ENCODE assay signal across 9 mouse cellular contexts in genomic region chr4:148871751-148872334, GRCm38 (mm10).
DNase-seq lines count a peak whose midpoint lies in the region; ATAC-seq lines count a peak whose summit lies in the region.
"Had no signal": no experiment of that assay in that cellular context is flagged by ENCODE, and none has a peak within 500 bp of the region (broad histone marks: within the 10 kb centered on the region; RNA-seq: fewer than 3 reads in every experiment).

No protein-coding gene starts in this region.

- no peak overlapping the region for H3K9ac ChIP-seq in kidney, embryonic 15.5 days
- H3K9ac ChIP-seq in midbrain, embryonic 14.5 days (replicated peaks; ENCODE audit: low read length), result no peak overlapping the region

- ATAC-seq in kidney, embryonic 15.5 days (replicated peaks; ENCODE audit: low FRiP score), result peak; percentile 26; the same call in 1 of the 2 replicates
- ATAC-seq in midbrain, embryonic 14.5 days (ENCODE audit: low FRiP score, low TSS enrichment), result peak; percentile 44; the same call in 1 of the 2 replicates
- ATAC-seq: Patski had no signal

- H3K27ac ChIP-seq in kidney, embryonic 15.5 days, result no peak overlapping the region
- no peak overlapping the region for H3K27ac ChIP-seq in midbrain, embryonic 14.5 days (replicated peaks; ENCODE audit: low read depth, low read length)

- no peaks in the 10 kb centered on the region for H3K9me3 ChIP-seq in kidney, embryonic 15.5 days (replicated peaks)
- no peaks in the 10 kb centered on the region for H3K9me3 ChIP-seq in midbrain, embryonic 14.5 days (ENCODE audit: control insufficient read depth, low read length)

- H3K4me3 ChIP-seq in kidney, embryonic 15.5 days (replicated peaks), result no peak overlapping the region
- no peak overlapping the region for H3K4me3 ChIP-seq in midbrain, embryonic 14.5 days (replicated peaks; ENCODE audit: low read depth, low read length)

- peak; percentile 72 for DNase-seq in ovary, adult 18-20 months (ENCODE audit: low spot score)
- no peak for DNase-seq in ovary, postnatal 10 days (ENCODE audit: low spot score)
- peak; percentile 88 for DNase-seq in embryo, embryonic 10.5 days (ENCODE audit: low spot score)
- DNase-seq in heart, adult 9 months (ENCODE audit: low spot score in 2 of 2), result peak; percentile 39 to 68
- DNase-seq in midbrain, embryonic 14.5 days, result peak; percentile 78
- DNase-seq in c-Kit-positive CD71-positive TER-119-positive erythroid progenitor cells, embryonic 14.5 days (ENCODE audit: low spot score), result no peak
- no peak for DNase-seq in T-cell, adult 2 months (ENCODE audit: low spot score)

- H3K36me3 ChIP-seq in kidney, embryonic 15.5 days, result no peaks in the 10 kb centered on the region
- no peaks in the 10 kb centered on the region for H3K36me3 ChIP-seq in midbrain, embryonic 14.5 days (ENCODE audit: control insufficient read depth, insufficient read depth, low read length)

- no peaks in the 10 kb centered on the region for H3K27me3 ChIP-seq in kidney, embryonic 15.5 days
- H3K27me3 ChIP-seq in midbrain, embryonic 14.5 days (ENCODE audit: control insufficient read depth, insufficient read depth, low read length), result peaks cover 67% of the 10 kb centered on the region
- H3K27me3 ChIP-seq: Patski had no signal

- H3K4me2 ChIP-seq in kidney, embryonic 15.5 days, result no peak overlapping the region
- H3K4me2 ChIP-seq in midbrain, embryonic 14.5 days (ENCODE audit: low read length), result no peak overlapping the region

- H3K4me1 ChIP-seq in kidney, embryonic 15.5 days, result peaks cover 37% of the 10 kb centered on the region
- peaks cover 17% of the 10 kb centered on the region for H3K4me1 ChIP-seq in midbrain, embryonic 14.5 days (ENCODE audit: control insufficient read depth, insufficient read depth, low read length)

- WGBS in kidney, embryonic 15.5 days, result 46% methylated on average over 10 of the region's 10 CpGs
- WGBS in midbrain, embryonic 14.5 days, result 30% methylated on average over 10 of the region's 10 CpGs

Comparison
In these comparisons a context has a peak if more than half of its experiments do, and no peak if none do; other contexts are left out.
1. DNase-seq: peak in ovary, adult 18-20 months (single experiment), embryo, embryonic 10.5 days (single experiment), heart, adult 9 months (2 of 2) and midbrain, embryonic 14.5 days (single experiment); none in ovary, postnatal 10 days (single experiment), c-Kit-positive CD71-positive TER-119-positive erythroid progenitor cells, embryonic 14.5 days (single experiment) and T-cell, adult 2 months (single experiment).